Mouse (Mus musculus): ENCODE data around the gene Car12. TPM values are rescaled to one million over a fixed set of nuclear protein-coding genes. Genes with fewer than 3 reads are reported as not detected.

Gene Car12
- polyA plus RNA-seq, 1 experiment from 2014 or later = 0.11 TPM

DNA sequence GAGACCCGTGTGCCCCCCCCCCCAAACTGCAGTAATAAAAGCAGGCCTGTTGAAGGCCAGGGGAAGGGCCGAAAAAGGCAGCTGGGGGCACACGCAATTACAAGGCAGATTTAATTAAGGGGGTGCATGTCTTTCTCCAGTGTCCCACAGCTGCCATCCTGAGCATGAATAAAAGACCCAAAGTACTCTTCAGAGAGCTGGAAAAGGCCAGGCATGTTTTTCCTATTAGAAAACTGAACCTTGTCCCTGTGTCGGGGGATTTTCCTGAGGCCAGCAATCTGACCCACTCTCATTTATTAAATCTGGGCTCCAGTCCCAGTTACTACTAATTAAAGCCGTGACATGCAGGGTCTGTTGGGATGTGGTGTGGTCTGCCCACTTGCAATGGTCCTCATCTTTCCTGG lies 9.4 kb downstream of the Car12 start:
- Histone ChIP-seq H3K27ac (no peak overlapping the region), H3K36me3 (ENCODE audit: inconsistent target) (no peaks in the 10 kb centered on the region), H3K79me2 (ENCODE audit: inconsistent target) (no peaks in the 10 kb centered on the region), H3K4me3 (ENCODE audit: inconsistent target) (no peak overlapping the region)
- 94% methylated on average over 4 of the region's 5 CpGs for WGBS (ENCODE audit: missing documents)

DNA sequence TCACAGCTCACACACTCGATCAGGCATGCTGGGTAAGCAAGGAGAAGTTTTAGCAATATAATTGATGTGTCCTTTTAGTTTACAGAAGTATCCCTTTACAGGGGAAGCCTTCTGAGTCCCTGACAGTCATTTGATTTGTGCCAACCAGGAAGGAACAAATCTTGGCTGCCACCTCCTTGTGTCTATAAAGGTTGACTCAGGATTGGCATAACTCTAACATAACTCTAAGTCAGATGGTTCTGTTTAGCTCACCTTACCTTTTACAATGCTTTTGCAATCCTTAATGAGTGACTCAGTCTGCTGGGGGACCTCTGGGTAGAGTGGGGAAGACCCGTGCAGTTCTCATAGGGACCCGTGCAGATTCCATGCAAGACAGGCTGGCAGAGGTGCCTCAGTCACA lies 12.1 kb downstream of the Car12 start:
- WGBS (ENCODE audit: missing documents) = 62% methylated on average over 3 of the region's 3 CpGs
- Histone ChIP-seq H3K36me3 (ENCODE audit: inconsistent target) (no peaks in the 10 kb centered on the region), H3K4me3 (ENCODE audit: inconsistent target) (no peak overlapping the region), H3K27ac (no peak overlapping the region), H3K79me2 (ENCODE audit: inconsistent target) (no peaks in the 10 kb centered on the region)

DNA sequence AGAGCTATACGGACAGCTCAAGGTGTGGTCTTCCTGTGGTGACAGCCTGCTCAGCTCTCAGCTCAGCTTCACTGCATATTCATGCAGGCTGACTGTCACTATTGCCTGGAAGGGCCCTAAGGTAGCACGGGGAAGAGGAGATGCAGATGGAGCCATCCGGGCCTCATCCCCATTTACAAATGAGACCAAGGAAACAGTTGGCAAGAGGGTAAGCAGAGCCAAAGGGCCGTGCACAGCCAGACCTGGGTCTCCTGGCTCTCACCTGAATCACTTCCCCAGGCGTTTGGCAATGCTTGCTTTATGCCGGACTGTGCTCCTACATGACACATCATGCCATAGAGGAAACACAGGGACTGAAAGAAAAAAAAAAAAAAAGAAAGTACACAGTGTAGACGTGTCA lies 13.8 kb downstream of the Car12 start:
- H3K36me3 ChIP-seq (ENCODE audit: inconsistent target) = no peaks in the 10 kb centered on the region
- H3K27ac ChIP-seq = no peak overlapping the region
- no peaks in the 10 kb centered on the region for H3K79me2 ChIP-seq (ENCODE audit: inconsistent target)
- 76% methylated on average over 7 of the region's 7 CpGs for WGBS (ENCODE audit: missing documents)
- H3K4me3 ChIP-seq (ENCODE audit: inconsistent target) = no peak overlapping the region

DNA sequence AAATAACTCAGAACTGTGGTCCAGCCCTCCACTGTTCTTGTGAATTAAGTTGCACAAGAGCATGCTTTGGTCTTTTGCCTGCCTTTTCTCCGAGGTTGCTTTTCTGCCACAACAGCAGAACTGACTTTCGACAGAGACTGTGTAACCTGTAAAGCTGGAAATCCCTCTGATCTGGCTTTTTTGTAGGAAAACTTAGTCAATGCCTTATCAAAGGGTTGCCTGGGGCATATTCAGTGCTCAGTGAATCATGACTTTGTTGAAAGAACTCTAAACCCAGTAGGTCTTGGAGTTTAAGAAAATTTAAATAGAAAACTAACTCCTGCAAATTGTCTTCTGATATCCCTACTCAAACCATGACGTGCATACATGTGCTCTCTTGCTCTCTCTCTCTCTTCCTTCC lies 17.1 kb downstream of the Car12 start:
- Histone ChIP-seq H3K27ac (no peak overlapping the region), H3K36me3 (ENCODE audit: inconsistent target) (no peaks in the 10 kb centered on the region), H3K4me3 (ENCODE audit: inconsistent target) (no peak overlapping the region), H3K79me2 (ENCODE audit: inconsistent target) (no peaks in the 10 kb centered on the region)
- WGBS (ENCODE audit: missing documents) = 72% methylated on average over 3 of the region's 3 CpGs

DNA sequence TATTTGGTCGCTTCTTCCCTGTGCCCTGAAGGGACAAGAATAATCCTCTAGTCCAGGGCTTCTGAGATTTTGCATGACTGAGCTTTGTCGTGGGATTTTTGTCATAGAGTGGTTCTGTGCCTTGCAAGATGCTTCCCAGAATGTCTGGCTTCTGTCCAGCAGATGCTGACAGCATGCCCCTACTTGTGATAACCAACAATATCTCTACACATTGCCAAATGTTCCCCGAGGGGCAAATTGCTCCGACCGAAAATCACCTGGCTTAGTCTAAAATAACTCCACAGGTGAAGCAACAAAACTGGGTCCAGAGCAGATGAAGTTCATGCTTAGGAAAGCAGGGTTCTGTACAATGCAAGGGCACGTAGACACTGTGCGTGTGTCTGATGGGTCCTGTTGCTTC lies 17.8 kb downstream of the Car12 start:
- H3K4me3 ChIP-seq (ENCODE audit: inconsistent target) = no peak overlapping the region
- no peaks in the 10 kb centered on the region for H3K79me2 ChIP-seq (ENCODE audit: inconsistent target)
- WGBS (ENCODE audit: missing documents) = 86% methylated on average over 7 of the region's 7 CpGs
- H3K27ac ChIP-seq = no peak overlapping the region
- no peaks in the 10 kb centered on the region for H3K36me3 ChIP-seq (ENCODE audit: inconsistent target)

DNA sequence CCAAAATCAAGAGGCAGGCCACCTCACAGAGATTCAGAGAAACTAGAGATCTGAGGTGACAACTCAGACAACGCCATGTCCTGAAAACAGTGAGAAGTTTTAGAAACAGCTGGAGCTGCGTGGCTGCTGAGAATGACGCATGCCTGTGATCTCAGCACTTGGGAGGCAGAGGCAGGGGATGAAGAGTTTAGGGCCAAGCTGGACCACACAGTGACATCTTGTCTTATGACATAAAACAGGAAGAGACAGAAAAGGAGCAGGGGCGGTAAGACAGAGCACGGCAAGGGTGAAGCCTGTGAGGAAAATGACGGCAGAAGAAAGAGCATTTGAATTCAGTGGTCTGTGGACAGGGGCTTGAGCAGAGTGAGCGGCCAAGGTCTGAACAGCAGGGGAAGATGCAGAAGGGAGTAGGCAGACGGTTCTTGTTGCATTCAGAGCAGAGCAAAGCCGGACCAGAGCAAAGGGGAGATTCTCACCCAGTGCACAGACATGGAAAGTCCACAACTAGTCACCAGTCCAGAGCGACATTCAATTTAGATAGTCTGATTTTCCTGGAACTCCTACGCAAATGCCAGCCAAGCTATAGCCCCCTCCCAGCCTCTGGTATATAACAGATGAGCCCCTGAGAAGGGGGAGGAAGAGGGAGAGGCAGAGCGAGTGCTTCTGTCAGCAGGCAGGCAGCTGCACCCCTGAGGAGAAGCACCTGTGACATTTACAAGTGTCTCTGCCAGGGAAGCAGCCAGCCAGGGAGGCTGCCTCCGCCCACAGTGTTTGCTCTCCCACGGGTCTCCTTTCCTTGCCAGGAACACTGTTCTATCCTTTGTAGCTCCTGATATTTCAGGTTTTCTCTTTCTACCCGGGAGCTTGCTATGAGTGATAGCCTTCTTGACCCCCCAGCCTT lies 19.6 kb downstream of the Car12 start:
- Histone ChIP-seq H3K4me3 (ENCODE audit: inconsistent target) (no peak overlapping the region), H3K36me3 (ENCODE audit: inconsistent target) (no peaks in the 10 kb centered on the region), H3K27ac (no peak overlapping the region), H3K79me2 (ENCODE audit: inconsistent target) (no peaks in the 10 kb centered on the region)
- WGBS (ENCODE audit: missing documents) = 80% methylated on average over 15 of the region's 15 CpGs

DNA sequence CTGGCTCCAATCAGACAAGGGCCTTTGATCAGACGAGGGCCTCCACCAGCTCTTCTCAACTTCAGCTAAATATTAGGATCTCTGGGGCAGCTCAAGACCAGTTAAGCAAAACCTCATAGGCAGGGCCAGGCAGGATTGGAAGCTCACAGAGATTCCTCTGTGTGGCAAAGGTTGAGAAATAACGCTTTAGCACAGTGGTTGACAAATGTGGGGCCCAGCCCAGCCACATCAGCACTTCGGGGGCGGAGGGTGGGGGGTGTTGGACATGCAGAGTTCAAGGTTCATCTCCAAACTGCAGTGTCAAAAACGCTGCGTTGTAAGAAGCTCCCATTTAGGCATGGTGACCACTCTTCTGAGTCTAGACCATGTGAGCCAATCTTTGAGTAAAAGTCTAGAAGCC lies 21.1 kb downstream of the Car12 start:
- WGBS (ENCODE audit: missing documents) = 83% methylated on average over 6 of the region's 6 CpGs

DNA sequence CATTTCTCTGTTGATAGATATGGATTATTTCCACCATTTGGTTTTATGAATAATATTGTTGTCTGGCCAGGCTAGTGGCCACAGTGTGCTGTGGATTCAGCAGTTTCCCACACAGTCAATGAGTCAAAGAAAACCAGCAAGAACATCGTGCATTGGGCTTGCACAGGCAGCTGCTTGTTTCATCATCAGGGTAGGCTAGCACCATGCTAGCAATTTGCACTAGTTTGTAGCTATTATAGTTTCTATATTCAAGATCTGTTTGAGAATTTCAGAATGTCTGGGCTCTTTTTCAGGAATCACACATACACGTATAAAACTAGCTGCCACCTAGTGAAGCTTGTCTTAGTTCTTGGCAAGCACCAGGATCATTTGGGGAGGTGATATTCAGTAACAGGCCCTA lies 21.6 kb downstream of the Car12 start:
- Histone ChIP-seq H3K36me3 (ENCODE audit: inconsistent target) (no peaks in the 10 kb centered on the region), H3K4me3 (ENCODE audit: inconsistent target) (no peak overlapping the region), H3K27ac (no peak overlapping the region), H3K79me2 (ENCODE audit: inconsistent target) (no peaks in the 10 kb centered on the region)
- WGBS (ENCODE audit: missing documents) = 89% methylated on average over 2 of the region's 2 CpGs

More for the DNA sequence above, 21.1 kb downstream of the Car12 start:
- no peak overlapping the region for H3K4me3 ChIP-seq (ENCODE audit: inconsistent target)
- H3K79me2 ChIP-seq (ENCODE audit: inconsistent target) = no peaks in the 10 kb centered on the region
- H3K36me3 ChIP-seq (ENCODE audit: inconsistent target) = no peaks in the 10 kb centered on the region
- no peak overlapping the region for H3K27ac ChIP-seq

DNA sequence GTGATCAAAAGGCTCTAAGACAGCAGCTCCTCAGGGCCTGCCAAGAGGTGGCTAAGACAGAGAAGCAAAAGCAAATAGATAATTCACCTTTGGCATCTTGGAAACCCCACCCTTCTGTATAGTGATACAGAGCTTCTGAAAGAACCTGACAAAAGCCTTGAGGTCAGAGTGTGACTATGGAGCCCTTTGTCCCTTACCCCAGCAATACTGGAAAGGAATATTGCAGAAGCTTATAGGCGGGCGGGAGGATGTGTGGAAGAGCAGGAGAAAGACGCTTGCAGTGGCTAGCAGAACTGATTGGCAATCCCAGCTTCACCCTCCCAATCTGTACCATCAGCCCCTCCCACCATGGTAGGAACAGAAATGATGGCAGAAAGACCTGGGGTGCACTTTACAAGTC lies 22.5 kb downstream of the Car12 start:
- no peak overlapping the region for H3K4me3 ChIP-seq (ENCODE audit: inconsistent target)
- 97% methylated on average over 3 of the region's 3 CpGs for whole genome bisulfite sequencing (ENCODE audit: missing documents)
- no peaks in the 10 kb centered on the region for H3K79me2 ChIP-seq (ENCODE audit: inconsistent target)
- H3K27ac ChIP-seq = no peak overlapping the region
- H3K36me3 ChIP-seq (ENCODE audit: inconsistent target) = no peaks in the 10 kb centered on the region

DNA sequence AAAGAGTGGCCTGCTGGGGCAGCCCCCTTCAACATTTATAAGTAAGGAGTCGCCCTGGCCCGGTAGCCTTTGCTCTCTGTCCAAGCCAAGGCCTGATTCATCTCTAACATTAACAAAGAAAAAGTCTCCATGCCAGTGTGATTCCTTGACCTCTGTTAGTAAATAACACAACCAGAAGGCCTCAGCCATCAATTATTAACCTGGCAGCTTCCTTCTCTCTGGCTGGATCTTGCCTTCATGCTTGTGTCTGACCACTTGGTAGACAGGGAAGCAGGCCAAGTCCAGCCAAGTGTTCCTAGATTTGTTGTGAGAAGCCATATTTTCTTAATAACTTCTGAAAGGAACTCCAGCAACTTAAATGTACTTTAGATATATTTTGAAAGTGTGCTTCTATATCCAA lies 23.1 kb downstream of the Car12 start:
- no peak overlapping the region for H3K4me3 ChIP-seq (ENCODE audit: inconsistent target)
- H3K79me2 ChIP-seq (ENCODE audit: inconsistent target) = no peaks in the 10 kb centered on the region
- H3K36me3 ChIP-seq (ENCODE audit: inconsistent target) = no peaks in the 10 kb centered on the region
- WGBS (ENCODE audit: missing documents) = 94% methylated on average over 2 of the region's 2 CpGs
- no peak overlapping the region for H3K27ac ChIP-seq

DNA sequence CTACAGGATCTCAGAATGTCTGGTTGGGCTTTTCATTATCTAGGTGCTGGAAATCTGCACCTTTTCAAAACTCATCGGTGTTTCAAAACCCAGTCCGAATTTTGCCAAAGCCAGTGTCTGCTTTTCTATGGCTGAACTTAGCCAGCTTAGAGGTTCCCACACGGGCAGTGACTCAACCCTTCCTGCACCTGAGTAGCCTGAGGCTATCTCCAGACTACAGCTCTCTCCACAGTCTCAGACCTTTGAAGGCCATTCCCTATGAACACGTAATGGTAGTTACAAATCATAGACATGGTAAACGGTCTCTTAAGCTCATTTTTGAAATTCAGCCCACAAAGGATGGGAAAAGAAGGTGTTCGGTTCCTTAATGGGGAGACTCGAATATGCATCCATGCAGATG lies 26.0 kb downstream of the Car12 start:
- WGBS (ENCODE audit: missing documents) = 82% methylated on average over 7 of the region's 7 CpGs
- Histone ChIP-seq H3K4me3 (ENCODE audit: inconsistent target) (no peak overlapping the region), H3K36me3 (ENCODE audit: inconsistent target) (no peaks in the 10 kb centered on the region), H3K79me2 (ENCODE audit: inconsistent target) (no peaks in the 10 kb centered on the region), H3K27ac (no peak overlapping the region)

DNA sequence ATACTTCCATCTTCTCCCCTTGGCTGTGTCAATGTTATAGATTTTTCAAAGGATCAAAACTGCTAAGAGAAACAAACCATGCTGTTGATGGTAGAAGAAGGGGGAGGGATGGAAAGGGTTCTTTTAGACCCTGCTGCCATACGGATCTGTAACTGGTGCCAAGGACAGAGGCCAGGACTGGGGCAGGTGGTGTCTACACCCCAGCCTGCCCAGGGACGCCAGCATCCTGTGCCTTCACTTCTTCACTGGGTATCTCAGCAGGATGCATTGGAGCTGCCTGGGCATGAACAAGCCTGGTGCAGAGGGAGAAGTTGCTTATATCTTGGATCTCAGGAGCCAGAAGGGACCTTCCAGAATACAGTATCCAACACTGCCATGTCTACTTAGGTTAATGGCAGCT lies 31.0 kb downstream of the Car12 start:
- no peak overlapping the region for H3K27ac ChIP-seq
- H3K36me3 ChIP-seq (ENCODE audit: inconsistent target) = no peaks in the 10 kb centered on the region
- no peak overlapping the region for H3K4me3 ChIP-seq (ENCODE audit: inconsistent target)
- 95% methylated on average over 2 of the region's 2 CpGs for WGBS (ENCODE audit: missing documents)
- no peaks in the 10 kb centered on the region for H3K79me2 ChIP-seq (ENCODE audit: inconsistent target)

DNA sequence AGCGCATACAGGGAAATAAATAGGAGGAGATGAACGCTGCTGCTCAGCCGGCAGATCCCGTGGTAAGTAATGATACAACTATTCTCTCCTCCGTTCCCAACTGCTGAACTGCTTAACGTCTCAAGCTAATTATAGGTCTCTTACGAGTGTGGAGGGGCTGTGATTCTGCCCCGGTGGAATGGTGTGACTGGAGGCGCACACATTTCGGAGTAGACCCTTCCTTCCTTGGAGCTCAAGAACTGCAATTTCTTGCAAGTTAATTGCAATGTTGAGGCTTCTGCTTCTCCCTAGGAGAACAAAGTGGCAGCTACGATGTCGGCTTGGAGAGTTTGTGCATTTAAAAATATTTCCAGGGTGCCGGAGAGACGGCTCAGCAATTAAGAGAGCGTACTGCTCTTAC lies 34.9 kb downstream of the Car12 start:
- Histone ChIP-seq H3K4me3 (ENCODE audit: inconsistent target) (no peak overlapping the region), H3K27ac (no peak overlapping the region), H3K36me3 (ENCODE audit: inconsistent target) (no peaks in the 10 kb centered on the region), H3K79me2 (ENCODE audit: inconsistent target) (no peaks in the 10 kb centered on the region)
- 92% methylated on average over 15 of the region's 15 CpGs for WGBS (ENCODE audit: missing documents)

DNA sequence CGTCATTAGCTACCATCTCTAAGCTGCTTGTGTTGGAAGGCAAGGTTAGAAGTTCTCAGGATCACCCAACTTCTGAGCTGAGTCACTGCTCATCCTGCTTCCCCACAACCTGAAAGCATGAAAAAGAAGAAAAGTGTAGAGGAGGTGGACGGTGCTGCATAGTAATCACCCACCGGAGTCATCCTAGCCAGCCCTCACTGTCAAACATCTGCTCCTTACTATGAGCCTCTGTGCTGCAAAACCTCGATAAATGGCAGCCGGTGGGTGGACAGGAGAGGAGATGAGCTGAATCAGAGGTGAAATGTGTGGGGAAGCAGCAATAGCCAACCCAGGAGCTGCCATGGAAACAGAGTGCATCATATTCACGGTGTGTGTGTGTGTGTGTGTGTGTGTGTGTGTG lies 39.4 kb downstream of the Car12 start:
- Histone ChIP-seq H3K27ac (no peak overlapping the region), H3K4me3 (ENCODE audit: inconsistent target) (no peak overlapping the region), H3K79me2 (ENCODE audit: inconsistent target) (no peaks in the 10 kb centered on the region), H3K36me3 (ENCODE audit: inconsistent target) (no peaks in the 10 kb centered on the region)
- WGBS (ENCODE audit: missing documents) = 98% methylated on average over 5 of the region's 6 CpGs

DNA sequence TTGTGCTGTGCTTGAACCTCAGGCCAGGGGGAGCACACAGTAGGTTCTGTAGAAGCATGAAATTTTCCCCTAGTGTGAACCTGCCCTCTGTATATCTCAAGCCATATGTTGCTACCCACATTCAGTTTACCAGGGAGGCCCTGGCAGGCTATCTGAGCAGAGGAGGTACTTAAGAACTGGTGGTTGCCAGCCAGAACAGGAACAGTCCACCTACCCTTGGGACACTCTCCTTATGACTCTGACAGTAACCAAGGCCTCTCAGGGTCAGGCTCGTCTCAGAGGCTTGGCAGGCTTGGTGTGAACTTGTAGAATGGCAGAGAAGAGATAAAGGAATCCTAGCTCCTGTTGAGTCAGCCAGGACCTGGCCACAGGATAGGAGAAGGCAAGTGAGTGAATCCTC lies 47.5 kb downstream of the Car12 start:
- no peaks in the 10 kb centered on the region for H3K36me3 ChIP-seq (ENCODE audit: inconsistent target)
- no peak overlapping the region for H3K4me3 ChIP-seq (ENCODE audit: inconsistent target)
- H3K27ac ChIP-seq = no peak overlapping the region
- no peaks in the 10 kb centered on the region for H3K79me2 ChIP-seq (ENCODE audit: inconsistent target)
- 77% methylated on average over 1 of the region's 1 CpGs for WGBS (ENCODE audit: missing documents)

DNA sequence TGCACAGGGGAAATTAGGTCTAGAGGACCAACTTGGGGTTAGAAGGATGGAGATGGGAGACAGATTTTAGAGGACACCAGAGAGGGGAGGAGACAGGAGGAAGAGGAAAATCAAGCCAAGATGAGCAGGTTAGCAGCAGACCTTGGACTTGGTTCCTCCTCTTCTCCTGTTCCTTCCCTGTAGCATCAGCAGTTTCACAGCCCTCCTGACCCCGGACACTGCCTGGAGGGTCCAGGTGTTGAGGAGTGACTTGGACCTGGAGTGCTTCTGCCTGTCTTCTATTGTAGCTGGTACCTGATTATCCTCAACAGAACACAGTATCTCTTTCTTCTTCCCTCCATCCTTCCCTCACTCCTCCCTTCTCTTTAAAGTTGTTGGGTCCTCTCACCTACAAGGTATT lies 55.2 kb downstream of the Car12 start:
- Histone ChIP-seq H3K27ac (no peak overlapping the region), H3K79me2 (ENCODE audit: inconsistent target) (no peaks in the 10 kb centered on the region), H3K4me3 (ENCODE audit: inconsistent target) (no peak overlapping the region), H3K36me3 (ENCODE audit: inconsistent target) (no peaks in the 10 kb centered on the region)
- 77% methylated on average over 1 of the region's 1 CpGs for WGBS (ENCODE audit: missing documents)
